Mouse (Mus musculus) layer of hippocampus, postnatal 36 days (tissue): Measurements from ENCODE around the gene Elfn2. TPM values are rescaled to one million over a fixed set of nuclear protein-coding genes. Genes with fewer than 3 reads are reported as not detected.

Experiments used
- DNase-seq, 2 experiments: peaks; one replicate each; pipeline ENCODE4 v3.0.0; 2022
- total RNA-seq, 2 experiments: library from RNA; stranded (reverse); gene quantifications; 2 replicates each; pipeline ENCODE4 v1.2.3; 2021

The Elfn2 gene
- total RNA-seq, 2 experiments from 2014 or later = 181 to 207 TPM

DNA sequence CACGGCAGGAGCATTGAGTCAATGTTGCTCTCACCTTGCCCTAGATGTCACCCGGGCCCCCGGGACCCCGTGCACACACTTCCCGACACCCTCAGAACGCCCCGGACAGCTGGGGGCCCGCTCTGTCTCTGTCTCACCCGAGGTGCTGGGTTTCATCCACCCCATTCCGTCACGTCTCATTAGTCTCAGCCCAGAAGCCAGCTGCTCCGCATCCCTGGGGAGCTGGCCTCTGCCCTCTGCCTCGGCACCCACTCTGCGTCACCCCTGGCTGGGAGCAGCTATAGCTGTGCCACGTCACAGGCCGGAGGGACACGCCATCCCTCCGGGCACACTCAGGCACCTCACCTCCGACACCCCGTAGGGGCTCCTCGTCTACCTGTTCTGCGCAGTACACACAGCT is 38.3 kb downstream of the Elfn2 start:
- DNase-seq = no peak

DNA sequence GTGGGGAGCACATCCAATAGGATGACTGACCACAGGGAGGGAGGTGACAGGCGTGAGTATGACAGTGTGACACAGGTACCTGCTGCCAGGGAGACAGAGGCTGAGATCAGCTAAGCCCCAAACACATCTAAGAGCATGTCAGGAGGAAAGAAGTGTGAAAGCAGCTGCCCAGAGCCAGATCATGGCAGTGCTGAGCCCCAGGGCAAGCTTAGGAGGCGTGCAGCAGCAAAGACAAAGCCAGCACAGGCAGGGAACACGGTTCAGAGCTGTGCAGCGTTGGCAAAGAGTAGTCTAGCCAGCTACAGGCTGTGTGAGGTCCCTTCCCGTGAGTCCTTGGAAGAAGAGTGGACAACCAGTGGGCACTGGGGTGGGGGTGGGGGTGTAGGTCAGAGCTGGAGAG is 40.9 kb downstream of the Elfn2 start:
- no peak for DNase-seq

DNA sequence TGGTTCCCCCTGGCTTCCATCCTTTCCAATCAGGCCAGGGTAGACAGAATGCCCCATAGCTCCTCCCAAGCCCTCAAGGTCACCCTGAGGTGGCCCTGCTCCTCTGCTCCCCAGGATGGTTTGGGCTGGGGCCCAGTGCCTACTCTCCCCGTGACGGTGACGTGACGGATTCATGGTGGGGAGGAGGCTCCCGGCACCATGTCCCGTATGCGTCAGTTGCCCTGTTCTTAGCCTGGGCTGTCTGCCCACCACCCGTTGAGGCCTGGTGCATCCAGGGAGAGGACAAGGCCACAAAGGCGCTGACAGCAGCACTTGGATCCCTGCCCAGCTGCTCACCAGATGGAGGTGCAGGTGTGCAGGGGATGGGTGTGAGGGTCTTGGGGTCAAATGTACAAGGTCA is 41.6 kb downstream of the Elfn2 start:
- no peak for DNase-seq

DNA sequence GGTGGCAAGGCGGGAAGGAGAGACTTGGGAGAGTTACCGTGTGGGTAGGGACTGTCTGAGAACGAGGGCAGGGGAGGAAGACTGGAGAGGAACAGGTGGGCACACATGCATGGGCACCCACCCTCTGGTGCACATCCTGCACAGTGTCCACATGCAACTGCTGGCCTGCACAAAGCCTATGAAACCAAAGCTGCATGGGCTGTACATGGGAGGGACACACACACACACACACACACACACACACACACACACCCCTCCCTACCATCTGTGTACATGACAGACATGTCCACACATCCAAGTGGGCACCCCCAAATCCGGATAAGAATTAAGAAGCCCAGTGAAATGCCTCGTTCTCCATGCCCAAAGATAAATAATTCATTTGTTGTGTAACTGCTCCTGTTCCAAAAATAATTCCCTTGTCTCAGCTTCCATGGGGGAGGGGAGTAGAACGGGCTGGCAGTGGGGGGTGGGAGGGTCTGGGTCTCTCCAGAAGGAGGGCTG is 43.6 kb downstream of the Elfn2 start:
- DNase-seq = no peak

DNA sequence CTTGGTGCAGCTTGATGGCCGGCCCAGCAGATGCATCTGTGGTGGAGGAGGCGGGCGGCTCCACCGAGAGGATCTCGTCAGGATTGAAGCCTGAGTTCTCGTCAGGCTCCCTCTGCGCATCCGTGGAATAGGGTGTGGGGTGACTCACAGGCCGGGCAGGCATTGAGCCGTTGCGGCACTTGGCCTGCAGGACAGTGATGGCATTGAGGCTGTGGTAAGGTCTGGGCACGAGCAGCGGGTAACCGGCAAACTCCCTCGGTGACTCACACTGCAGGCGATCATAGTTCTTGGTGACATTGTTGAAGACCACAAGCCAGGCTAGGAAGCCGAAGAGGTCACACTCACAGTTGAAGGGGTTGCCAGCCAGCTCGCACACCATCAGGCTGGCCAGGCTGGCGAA is 45.1 kb downstream of the Elfn2 start:
- DNase-seq = no peak

DNA sequence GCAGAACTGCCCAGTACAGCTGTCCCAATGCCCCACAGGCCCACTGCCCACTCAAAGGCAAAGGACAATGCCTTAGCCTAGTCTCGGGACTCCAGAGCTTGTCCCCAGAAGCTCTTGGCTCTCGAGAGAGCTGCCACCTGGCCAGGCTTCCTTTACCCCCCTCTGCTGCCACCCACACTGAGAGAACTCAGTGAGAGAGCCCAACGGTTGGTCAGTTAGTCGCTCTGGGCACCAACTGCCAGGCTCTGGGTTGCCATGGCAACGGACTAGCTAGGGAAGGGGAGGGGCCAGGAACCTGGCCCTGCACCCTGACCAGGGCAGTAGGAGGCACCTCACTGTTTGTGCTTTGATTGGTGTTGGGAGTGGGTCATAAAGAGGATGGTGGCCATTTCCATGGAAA is 48.2 kb downstream of the Elfn2 start:
- peak in 1 of 2 experiments; percentile 56 for DNase-seq

DNA sequence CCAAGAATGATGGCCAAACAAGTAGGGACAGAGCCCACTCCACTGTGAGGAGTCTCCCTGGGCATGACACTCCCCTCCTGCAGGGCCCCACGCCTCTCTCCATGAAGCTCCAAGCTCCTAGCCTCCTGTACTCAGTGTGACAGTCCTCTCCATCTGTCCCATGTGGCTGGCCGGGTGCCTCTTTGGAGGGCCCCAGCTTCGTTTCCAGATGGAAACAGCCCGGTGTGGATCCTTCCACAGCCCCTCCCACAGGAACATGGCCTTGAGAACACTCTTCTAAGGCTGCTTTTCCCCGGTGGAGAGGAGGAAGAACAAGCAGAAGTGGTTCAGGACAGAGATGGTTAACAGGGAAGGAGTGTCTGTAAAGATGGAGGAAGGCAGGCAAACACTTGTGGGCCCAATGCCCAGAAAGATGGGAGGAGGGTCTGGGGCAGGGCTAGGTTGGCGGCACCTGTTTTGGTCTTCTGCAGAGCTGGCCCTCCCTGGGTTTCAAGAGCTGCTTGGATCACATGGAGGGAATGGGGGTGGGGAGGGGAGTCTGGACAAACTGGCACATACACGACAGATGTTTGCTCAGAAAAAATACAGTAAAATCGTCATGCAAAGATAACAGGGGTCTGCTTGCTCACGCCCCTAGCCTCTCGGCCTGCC is 49.2 kb downstream of the Elfn2 start:
- DNase-seq = no peak

DNA sequence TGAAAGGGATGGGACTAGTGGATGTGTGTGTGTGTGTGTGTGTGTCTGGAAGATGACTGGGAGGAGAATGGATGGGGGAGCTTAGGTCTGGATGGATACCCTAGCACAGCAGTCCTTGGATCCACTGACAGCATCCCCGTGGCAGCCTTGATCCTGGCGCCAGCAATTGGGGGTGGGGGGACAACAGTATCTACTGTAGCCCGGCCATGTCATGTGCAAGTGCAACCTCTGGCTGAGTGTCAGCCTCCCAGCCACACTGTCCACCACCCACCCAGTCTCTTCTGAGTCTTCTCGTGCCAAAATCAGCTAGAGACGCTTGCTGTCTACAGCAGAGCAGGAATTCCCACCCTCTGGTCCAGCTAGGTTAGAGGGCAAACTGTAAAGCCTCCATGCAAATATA is 54.3 kb downstream of the Elfn2 start:
- DNase-seq = no peak

DNA sequence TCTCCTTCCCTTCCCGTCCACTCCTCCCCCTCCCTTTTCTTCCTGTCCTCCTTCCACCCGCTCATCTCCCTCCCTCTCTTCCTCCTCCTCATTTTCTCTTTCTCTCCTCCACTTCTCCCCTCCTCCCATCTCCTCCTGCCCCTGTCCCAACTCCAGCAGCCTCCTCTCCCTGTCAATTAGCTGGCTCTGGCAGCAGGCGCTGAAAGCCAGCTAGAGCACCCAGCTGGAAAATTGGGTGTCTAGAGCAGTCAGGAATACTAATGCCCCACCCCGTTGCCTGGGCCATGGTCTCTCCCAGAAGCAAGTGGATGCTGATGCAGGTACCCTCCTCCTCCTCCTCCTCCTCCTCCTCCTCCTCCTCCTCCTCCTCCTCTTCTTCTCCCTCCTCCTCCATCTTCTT is 67.4 kb downstream of the Elfn2 start:
- DNase-seq = peak in 1 of 2 experiments; percentile 29

DNA sequence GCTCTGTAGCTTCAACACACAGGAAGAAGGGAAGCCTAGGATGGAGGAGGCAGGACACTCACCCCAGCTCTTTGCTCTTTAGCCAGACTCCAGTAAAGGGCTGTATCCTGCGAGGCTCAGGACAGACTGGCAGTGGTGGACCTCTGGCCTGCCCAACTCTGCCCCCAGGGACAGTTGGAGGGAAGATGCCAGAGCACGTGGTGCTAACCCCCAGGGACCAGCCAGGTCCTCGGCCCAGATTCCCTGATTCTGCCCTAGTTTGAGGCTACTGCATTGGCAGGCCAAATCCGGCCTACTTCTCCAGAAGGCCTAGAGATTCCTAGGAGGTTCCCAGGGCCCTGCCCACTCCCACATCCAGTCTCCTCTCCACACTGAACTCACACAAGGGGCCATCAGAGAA is 70.8 kb downstream of the Elfn2 start:
- no peak for DNase-seq

DNA sequence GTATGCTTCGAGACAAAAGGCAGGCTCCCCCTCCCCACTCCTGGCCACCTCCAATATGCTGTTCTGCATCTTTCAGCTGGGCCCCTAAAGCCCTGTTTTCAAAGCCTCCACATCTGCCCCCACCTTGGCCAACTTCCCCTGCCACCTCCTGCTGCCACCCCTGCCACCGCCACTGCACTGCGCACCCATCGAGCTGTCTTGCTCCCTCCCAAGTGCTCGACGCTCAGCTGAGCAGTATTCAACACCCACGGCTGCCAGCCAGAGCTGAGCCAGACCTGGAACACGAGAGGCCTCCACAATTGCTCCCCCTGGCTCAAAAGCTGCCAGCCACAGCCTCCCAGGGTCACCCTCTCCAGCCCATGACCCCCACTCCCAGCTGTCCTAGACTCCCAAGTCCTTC is 74.0 kb downstream of the Elfn2 start:
- DNase-seq = no peak

DNA sequence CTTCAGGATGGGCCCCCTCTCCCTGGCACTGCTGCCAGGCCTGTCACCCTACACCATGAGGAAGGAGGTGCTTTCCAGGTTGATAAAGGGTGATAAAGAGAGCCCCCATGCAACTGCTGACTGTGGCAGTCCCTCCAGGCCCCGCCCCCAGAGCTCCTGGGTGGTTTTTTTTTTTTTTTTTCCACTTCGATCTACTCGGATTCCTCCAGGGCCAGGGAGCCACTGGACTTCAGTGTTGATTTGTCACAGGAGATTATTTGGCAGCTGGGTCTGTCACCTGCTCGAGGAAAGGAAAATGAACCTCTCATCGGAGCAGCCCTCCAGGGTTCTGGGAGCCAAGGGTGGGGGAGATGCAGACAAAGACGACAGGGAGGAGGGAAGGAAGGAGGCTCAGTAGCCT is 74.9 kb downstream of the Elfn2 start:
- no peak for DNase-seq

DNA sequence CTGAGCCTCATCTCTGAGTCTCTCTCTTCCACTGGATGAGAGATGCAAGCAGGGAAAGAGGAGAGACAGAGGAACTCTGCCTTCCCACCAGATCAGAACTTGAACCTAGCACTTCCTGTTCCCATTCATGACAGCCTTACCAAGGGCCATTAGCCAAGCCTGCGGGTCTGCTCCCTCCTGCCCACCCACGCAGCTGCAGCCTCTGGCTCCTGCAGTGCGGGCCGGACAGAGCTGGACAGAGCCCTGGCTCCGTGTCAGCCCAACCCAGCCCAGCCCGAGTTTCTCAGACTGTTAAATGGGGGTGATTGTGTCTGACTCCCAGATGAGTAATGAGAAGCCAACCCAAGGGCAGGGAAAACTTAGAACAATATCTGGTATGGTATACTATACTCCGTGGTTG is 83.3 kb downstream of the Elfn2 start:
- DNase-seq = peak in 1 of 2 experiments; percentile 56

DNA sequence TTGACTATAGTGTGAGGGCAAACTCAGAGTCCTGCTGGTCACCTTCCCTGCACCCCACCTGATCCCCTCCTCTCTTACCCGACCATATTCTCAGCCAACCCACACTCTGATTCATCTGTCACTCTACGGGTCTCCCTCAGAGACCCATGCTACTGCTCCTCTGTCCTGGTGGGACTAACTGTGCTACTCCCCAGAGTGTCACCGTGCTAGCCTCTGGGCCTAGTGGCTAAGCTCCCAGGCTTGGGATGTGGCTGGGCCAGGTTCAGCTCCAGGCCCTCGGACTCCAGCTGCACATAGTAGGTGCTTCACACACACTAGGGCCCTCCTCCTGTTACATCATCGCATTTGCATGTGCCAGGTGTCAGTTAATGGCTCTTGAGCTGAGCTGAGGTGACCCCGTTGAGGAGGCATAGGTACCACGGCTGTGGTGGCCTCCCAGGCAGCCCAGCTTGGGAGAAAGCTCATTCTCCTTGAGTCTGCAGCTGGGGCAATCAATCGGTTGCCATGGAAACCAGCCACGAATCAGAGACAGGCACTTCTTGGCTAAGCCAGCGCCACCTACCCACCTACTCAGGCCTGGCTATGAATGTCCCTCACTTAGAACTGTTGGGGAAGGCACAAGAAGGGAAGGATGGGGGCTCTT is 84.4 kb downstream of the Elfn2 start:
- peak in 1 of 2 experiments; percentile 50 for DNase-seq

DNA sequence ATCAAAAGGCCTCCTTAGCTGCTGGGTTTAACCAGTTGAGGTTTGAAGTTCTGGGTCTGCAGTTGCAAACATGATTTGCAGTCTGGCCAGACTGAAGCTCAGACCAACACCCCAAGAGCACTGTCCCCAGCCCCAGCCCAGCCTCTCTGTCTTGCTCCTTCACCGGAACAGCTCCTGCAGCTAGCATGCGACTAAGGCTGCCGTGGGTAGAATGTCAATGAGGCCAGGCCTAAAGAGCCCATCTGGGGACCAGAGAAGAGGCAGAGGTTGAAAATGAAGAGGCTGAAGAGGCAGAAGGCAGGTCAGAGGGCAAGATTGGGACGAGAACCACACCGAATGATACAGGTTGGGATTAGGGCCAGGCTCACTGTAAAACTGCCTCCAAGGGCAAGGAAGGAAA is 85.2 kb downstream of the Elfn2 start:
- no peak for DNase-seq

DNA sequence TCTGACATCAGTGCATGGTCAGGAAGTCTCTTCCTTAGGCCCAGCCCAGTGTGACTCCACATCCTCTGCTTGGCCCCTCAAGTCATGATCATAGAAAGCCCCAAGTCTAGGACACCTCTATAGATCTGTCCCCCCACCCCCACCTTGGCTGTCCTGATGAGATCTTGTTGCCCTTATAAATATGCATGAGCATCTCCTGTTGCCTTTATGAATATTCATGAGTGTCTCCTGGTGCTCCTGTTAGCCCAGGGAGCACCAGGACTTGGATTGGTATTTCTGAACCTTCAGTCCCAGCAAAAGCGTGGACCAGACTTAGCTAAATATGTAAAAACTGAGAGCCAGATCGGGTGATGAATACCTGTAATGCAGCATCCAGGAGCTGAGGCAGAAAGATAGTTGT is 86.2 kb downstream of the Elfn2 start:
- DNase-seq = no peak

DNA sequence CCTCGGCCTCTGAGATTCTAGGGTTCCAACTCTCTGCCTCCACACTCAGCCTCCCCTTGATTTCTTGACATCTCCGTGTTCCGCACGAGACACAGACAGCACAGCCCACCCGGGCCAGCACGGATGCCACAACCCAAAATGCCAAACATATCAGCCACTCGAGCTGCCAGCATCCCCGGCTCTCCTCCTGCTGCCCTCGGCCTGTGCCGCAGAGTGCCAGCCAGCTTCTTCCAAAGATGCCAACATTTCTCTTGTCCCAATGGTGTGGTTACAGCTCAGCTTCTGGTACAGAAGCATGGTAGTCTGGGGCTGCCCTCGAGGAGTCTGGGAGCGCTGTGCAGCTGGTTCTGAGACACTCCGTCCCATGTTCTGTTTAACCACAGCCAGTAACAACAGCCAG is 92.3 kb downstream of the Elfn2 start:
- no peak for DNase-seq

DNA sequence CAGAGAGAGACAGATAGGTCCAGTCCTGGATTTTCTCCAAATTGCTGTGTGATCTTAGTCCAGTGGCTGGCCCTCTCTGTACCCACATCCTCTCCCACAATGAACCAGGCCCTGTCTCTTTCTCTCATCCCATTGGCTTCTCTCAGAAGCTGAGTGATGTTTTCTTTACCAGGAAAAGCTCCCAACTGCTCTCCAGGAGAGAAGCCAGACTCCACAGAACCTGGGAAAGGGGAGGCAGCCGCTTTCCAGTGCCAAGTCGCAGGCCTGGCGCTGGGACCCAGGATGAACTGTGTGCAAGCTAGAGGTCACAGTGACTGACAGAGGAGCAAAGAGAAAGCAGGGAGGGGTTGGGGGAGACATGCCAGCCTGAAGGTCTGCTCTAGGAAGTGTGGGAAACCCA is 93.6 kb downstream of the Elfn2 start:
- DNase-seq = no peak

DNA sequence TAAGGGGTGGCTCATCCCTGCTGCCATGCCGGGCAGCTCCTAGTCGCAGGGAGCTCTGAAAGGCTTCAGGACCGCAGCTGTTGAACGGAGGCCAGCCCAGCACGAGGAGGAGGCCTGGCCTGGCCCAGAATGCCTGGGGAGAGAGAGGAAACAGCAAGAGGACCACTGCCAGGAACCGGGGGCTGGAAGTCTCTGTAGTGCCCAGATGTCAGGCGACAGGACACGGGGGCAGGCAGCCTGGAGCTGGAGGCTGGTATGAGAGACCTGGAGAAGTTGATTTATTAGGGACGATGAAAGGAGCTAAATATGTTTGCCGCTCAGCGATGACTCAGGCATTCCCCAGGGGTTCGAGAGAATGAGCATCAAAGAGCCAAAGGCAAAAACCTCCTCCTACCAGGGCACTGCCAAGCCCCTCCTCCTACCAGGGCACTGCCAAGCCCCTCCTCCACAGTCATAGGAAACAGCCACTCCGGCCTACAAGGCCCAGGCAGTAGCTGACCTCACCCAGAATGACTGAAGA is 94.1 kb downstream of the Elfn2 start:
- DNase-seq = peak; percentile 50 to 72

DNA sequence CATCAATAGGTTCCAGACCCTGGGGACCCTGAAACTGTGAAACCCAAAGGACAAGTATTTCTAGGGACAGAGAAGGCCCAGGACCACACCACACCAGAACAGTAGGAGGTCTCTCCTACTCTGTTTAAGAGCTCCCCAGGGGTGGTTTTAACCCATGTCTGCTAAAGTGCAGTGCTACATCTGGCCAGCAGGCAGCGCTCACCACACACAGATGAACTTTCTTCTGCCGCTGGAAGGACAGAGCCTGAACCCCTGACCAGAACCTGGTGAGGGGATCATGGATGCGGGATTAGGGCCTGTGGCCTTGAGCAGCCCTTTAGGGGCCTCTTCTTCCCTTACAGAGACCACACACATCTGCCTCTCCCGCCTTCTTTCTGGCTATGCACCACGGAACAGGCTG is 95.1 kb downstream of the Elfn2 start:
- DNase-seq = peak; percentile 79 to 82
